ENCODE assay signal across 11 mouse cellular contexts in the genomic region with DNA sequence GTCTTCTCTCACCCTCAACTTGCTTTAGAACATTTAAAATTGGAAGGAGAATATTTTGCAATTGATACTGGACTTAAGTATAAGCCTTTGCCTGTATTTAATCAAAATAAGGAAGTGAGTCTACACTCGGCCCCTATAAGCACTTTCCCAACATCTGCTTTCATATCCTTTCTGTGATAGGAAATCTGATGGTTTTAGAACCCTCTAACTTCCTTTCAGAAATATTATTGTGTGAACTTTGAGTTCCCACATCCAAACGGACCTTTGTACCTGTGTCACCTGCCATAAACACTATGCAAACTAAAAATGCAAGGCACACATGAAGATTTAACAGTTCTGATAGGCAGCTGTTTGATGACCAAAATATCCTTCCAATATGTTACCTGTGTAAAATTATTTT. TPM values are rescaled to one million over a fixed set of nuclear protein-coding genes. Genes with fewer than 3 reads are reported as not detected.
"Had no signal": no experiment of that assay in that cellular context is flagged by ENCODE, and none has a peak within 500 bp of the region (broad histone marks: within the 10 kb centered on the region; RNA-seq: fewer than 3 reads in every experiment).

No protein-coding gene starts in this region.

- H3K36me3 ChIP-seq: limb, embryonic 10.5 days; liver, embryonic 13.5 days; midbrain, embryonic 13.5 days had no signal

- H3K9me3 ChIP-seq: limb, embryonic 10.5 days; liver, embryonic 13.5 days; midbrain, embryonic 13.5 days had no signal

- H3K4me3 ChIP-seq: limb, embryonic 10.5 days; liver, embryonic 13.5 days; midbrain, embryonic 13.5 days had no signal

- DNase-seq: kidney, adult 2 months; kidney, postnatal 25 days; layer of hippocampus, adult 9-11 months; liver, embryonic 13.5 days; liver, postnatal 0 days; right cerebral cortex, postnatal 14 days; thymus, postnatal 36 days had no signal

- H3K27ac ChIP-seq: limb, embryonic 10.5 days; liver, embryonic 13.5 days; midbrain, embryonic 13.5 days had no signal

- H3K4me1 ChIP-seq: liver, embryonic 13.5 days had no signal

- H3K27me3 ChIP-seq: liver, embryonic 13.5 days; midbrain, embryonic 13.5 days had no signal

- H3K9ac ChIP-seq: liver, embryonic 13.5 days; liver, postnatal 0 days; midbrain, embryonic 13.5 days had no signal

- ATAC-seq: inflammation-experienced regulatory T-cells, adult 6 months; liver, postnatal 0 days; midbrain, embryonic 13.5 days had no signal

- H3K4me2 ChIP-seq: liver, embryonic 13.5 days; midbrain, embryonic 13.5 days had no signal

RNA-seq across cellular contexts. Expression of a gene that starts 58.2 kb away (rescaled TPM):
- total RNA-seq: megakaryocyte-erythroid progenitor cell, adult 5-6 weeks had no signal
